Mouse (Mus musculus) cortical plate, adult 2 months (tissue): ENCODE data around the gene Tnfrsf1a.

Source experiments
- CTCF ChIP-seq: fragments of 200-500 bp; IDR thresholded peaks from 2 replicates; pipeline ENCODE4 v1.5.1; 2011; ENCODE audit warnings: mild to moderate bottlenecking, control low read depth, low read length; ENCODE audit not compliant: insufficient read depth; ENCODE audit errors: extremely low read depth
- POLR2A ChIP-seq: fragments of 200-500 bp; IDR thresholded peaks from 2 replicates; pipeline ENCODE4 v1.6.1; 2011; ENCODE audit warnings: mild to moderate bottlenecking, low read length, control low read depth; ENCODE audit not compliant: insufficient read depth; ENCODE audit errors: extremely low read depth

DNA sequence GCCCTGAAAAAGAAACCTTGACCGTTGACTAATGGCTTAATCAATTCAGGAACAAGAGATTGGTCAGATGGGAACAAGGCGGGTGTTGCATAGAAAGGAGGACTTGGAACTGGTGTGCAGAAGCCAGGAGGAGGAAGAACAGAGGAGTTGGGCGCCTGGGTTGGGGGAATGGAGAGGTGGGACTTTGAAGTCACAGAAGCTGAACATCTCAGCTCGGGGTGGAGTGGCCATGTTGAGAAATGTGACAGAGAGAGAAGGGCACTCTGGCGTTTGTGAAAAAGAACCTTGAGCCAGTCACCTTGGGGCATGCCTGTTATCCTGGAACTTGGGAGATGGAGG is 2.9 kb downstream of the Tnfrsf1a start:
- no peak for TF ChIP-seq CTCF
- TF ChIP-seq POLR2A: no peak
